Mouse (Mus musculus) CD4-positive, CD25-positive, alpha-beta regulatory T cell, adult 4 months (primary cell): ENCODE measurements at regions not wholly inside any gene's neighbourhood (a gene's known extent, or its start where the extent isn't known, plus 50 kb on each side); places are given as distances from the start of the nearest gene placed in this dataset.
"Not testable (repeated sequence)": the region's sequence is repeated elsewhere in the genome, so short reads cannot be mapped to it uniquely, and the experiment has no call there.

ENCODE experiments used
- ATAC-seq: one replicate; pipeline ENCODE4 v1.8.0; 2017

DNA sequence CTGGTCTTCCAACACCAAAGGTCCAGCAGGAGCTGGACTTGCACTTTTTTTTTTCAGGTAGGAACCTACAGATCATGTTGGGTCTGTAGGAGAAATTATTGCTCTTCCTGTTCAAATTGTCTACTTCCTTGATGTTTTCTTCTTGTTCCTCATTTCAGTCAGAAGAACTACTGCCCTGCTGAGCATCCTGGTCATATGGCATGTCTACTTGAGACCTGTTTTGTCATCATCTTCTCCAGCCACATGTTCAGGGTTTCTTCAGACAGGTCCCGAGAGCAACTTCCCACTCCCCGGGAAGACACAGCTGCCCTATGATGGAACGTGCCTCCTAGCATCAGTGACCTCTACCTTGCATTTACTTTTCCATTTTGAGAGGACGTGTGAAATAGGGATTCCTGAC is 132.6 kb upstream of the Klf4 start:
- no peak for ATAC-seq

DNA sequence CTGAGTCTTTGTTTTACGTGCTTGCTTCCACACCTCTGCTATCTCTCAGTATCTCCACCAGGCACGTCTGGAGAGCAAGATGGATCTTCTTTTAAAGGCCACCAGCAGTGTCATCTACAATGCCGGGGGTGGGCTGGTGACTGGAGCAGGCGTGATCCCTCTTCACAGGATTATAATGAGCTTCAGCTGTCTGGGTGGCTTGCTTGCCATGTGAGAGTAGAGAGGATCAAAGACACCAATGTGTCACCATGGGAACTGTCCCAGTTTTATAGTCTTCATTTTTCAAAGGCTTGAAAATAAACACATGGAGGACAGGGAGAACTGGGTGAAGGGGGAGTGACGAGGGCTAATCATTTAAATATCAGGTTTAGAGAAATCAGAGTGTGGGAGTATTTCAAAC is 131.6 kb upstream of the Klf4 start:
- no peak for ATAC-seq

DNA sequence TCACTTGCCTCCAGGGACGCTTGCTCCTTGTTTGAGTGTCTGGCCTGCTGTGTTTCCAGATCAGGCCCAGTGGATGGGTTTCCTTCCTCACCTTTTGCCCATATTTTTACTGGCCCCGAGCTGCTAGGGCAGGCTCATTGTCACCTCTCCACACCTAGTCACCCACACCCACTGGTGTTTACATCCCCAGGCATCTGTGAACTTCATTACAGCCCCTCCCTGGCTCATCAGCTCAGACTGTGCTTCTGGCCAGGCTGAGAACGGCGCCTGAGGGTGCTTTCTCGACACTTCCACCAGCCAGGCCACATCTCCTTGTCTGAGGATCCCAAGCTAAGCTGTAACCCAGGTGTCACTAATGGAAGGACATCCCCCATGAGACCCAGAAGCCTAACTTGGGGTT is 129.8 kb upstream of the Klf4 start:
- no peak for ATAC-seq

DNA sequence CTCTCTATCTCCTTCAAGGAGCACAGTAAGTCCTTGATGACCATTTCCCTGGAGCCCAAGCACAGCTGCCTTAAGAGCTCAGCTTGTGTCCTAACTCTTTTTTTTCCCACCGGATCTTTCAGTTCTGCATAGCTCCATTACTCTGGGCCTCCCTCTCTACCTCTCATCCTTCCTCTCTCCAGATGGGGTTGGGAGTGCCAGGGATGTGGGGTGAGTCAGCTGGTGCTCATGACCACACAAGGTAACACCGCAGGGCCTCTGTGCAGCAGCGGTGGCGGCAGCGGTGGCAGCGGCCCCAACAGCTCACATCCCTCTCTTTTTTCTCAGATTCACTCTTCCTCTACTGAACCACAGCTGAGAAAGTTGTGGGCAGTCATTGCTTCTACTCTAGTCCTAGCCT is 126.6 kb upstream of the Klf4 start:
- no peak for ATAC-seq

DNA sequence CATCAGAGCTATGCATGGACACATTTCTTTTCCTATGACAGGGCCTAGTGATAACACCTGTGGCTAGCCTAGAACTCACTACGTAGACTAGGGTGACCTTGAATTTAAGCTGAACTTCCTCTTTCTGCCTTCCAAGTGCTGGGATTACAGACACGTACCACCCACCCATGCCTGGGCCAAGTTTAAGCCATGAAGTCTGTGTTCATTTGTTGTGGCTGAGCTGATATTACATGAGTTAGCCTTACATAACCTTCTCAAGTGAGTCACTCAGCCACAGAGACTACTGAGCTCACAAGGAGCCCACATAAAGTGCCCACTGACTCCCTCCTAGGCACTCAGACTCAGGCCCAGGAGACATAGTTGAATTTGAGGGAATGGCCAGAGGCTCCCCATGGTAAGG is 123.1 kb upstream of the Klf4 start:
- ATAC-seq = no peak

DNA sequence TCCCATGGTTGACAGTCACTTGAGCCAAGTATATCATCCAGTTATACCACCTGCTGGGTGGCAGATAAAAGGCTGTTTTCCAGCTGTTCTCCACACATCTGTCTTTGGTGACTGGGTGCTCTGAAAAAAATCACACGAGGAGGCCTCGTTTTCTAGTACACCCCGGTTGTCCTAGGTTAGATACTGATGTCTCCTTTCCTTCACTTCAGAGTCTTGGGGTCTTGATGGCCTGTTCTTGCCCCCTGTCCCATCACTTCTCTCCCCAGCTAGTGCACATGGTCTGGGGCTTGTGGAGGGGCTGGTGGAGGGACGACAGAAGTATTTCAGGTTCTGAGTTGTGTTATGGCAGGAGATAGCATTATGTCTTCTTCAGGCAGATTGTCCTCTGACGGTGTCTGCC is 120.4 kb upstream of the Klf4 start:
- ATAC-seq = no peak

DNA sequence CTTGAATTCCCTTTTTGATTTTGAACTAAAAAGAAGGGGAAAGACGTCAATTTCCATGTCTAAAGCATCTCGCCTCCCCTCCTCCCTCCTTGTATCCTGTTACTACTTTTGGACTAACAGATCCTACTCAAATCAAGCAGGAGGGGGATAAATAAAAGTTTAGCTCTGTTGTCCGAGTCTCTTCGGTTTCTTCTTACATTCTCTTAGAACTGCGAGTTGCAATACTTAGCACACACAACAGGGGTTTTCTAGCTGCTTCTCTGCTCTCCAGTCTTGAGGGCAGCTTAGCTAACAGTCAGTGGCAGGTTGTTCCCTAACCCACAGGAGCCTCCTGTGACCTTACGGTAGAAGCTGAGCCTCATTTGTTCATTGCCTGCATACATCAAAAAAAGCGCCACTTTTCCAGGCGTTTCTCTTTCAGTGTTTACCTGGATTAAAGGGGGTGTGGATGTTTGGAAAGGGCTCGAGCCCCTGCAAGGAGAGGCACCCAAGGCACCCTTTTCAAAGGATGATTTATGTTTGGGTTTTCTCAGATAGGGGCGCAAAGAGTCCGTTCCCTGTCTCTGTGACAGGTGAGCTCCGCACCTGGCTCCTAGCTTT is 119.6 kb upstream of the Klf4 start:
- ATAC-seq = no peak

DNA sequence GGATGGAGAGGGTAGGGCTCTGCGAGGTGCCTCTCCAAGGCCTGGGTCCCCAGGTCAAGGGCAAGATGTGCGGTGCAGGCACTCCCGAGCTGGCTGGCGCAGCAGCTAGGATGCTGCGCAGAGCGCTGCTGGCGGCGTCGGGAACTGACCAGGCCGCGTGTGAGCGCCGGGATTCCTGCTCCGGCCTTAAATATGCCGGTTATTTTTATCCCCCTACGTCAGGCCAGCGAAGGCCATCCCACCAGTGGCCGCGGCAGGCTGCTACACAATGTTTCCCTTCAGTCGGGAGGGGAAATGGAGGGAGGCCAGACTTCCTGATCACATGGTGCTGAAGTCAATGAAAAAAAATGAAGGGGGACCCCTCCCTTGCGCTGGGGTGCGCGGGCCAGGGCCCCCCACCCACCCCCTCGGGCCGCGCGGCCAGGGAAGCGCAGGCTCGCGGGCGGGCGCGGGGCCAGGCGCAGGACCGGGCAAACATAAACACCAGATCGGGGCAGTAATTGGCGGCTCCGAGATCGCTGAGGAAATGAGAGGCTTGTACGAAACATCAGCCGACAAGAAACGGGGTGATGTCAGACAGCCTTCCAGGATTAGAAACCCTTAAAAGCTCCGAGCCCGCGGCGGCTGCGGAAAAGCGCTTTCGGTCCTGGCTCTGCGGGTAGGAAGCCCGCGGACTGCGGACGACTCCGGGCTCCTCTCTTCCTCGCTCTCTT is 118.9 kb upstream of the Klf4 start:
- ATAC-seq = no peak

DNA sequence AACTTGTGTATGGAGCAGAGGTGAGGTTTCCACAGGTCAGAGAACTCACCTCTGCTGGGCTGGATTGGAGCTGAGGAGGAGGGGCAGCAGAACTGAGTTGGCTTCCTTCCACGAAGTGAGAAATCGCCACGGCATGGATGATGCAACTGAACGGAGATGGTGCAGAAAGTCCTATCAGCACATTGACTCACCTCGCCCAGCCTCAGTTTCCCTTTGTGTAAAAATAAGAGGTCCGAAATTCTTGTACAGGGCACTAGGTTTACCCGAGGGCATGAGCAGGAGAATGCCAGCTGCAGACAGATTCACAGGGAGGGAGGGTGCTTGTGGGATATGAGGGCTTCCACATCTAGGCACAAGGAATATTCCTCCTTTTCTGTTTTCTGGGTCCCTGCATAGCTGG is 117.9 kb upstream of the Klf4 start:
- no peak for ATAC-seq

DNA sequence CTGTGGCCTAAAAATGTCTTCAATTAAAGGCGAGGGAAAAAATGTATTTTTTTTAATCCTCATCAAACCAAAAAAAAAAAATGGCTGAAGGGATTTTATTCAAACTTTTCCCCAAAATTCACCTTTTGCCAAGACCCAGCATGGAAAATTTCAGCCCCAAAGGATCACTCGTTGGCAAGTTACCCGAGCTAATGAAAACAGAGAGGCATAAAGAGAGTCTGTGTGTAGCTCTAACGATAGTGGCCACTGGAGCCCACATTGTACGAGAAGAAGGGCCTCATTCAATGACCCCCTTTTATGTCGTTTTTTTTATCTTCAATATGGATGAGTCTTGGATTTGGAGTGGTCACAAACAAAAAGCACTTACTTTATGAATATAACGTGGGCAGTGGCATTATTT is 116.1 kb upstream of the Klf4 start:
- no peak for ATAC-seq

DNA sequence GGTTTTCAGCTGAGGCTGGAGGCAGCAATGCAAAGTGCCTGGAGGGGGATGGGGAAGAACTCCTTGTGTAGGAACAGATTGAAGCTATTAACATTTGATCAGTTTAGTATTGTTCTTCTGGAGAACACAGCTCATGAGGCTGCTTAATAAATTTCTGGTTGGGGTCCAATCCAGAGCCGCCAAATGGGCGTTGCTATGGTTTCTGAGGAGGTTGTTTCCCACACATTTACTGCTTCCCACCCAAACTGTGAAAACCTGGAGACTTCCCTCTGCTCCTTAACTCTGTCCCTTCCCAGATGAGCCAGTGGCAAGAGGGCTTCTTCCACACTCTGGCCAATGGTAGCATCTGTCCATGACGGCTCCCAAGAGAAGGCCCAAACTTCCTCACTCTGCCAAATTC is 113.2 kb upstream of the Klf4 start:
- ATAC-seq = no peak

DNA sequence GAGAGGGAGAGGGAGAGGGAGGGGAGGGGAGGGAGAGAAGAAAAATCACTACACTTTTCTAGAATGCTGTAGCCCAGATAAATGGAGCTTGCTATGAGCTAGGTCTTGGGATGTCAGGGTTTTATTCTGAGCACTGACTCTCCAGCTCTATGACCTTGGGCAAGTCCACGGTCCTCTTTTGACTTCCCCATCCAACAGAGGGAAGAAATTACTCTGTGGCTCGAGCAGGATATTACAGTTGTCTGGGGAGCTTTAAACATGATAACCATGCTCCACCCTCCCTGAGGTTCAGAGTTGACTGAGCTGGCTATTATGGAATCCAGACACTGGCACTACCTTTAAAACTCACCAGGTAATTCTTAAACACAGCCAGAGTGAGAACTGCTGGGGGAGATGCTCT is 112.6 kb upstream of the Klf4 start:
- no peak for ATAC-seq

DNA sequence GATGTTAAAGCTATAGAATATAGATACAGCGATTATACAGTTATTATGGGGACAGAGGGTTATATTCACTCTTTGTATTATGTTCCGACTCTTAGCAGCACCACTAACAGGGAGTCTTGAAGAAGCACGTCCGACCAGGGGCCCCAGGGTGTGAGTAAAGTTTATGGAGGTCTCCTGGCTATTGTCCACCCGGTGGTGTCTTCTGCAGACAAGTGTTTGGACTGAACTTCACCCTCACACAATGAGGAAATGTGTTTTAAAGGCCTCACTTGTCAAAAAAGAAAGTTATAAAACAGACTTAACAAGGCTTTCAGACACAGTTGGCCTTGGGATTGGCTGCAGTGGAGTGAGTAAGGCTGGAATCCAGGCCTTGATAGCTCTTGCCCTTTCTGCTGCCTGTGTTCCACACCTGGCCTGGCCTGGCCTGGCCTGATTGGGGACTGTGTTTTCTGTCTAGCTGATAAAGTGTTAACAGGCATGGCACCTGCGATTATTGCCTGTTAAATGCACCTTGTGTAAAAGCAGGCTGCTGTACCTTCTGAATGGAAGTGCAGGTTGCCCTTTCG is 102.8 kb upstream of the Klf4 start:
- ATAC-seq = no peak

DNA sequence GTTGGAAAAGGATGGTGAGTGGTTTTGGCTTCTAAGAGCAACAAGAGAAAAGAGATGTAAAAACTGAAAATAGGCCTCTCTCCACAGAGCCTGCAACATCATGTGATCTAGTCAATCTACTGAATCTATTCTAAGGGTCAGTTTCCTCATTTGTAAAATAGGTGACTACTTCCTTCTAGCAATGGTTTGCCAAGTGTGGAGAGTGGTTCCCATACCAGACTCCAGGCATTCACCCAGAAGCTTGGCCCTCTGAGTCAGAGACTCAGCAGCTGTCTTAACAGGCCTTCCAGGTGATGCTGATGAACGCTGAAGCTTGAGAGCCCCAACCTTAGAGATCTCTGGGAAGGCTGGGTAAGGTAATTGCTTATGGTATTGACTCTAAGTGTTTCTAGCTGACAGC is 98.9 kb upstream of the Klf4 start:
- ATAC-seq = no peak

DNA sequence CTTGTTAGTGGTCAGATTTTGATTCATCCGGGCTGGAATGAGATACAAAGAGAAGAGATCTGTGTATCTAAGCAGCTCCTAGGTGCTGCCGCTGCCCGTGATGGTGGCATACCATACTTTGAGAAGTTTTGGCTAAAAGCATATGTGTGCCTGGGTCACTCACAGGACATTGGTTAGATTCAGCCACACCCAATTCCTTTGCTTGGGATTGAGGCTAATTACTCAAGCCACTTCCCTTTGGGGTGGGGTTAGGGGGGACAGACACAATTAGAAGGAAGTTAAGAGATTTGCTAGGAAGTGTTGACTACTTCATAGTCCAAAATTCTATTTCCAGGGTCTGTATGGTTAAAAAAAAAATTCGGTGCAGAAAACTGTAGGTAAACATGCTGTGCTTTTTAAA is 97.9 kb upstream of the Klf4 start:
- ATAC-seq = not testable (repeated sequence)

DNA sequence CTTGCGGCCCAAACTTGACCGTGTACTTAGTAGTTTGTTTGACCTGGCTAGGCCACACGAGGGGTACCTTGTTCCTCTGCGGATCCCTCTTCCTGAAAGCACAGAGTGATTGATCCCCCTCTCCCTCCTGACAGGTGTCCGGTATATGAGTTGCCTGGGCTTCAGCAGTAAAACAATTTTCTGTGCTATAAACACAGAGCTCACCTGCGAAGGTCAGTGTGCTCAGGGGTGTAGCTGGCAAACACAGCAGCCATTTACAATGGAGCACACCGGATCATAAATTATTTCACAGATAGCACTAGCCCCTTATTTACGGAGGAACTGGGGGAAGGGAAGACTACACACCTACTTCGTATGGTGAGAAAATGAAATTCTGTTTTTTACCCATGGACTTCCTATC is 92.5 kb upstream of the Klf4 start:
- no peak for ATAC-seq

DNA sequence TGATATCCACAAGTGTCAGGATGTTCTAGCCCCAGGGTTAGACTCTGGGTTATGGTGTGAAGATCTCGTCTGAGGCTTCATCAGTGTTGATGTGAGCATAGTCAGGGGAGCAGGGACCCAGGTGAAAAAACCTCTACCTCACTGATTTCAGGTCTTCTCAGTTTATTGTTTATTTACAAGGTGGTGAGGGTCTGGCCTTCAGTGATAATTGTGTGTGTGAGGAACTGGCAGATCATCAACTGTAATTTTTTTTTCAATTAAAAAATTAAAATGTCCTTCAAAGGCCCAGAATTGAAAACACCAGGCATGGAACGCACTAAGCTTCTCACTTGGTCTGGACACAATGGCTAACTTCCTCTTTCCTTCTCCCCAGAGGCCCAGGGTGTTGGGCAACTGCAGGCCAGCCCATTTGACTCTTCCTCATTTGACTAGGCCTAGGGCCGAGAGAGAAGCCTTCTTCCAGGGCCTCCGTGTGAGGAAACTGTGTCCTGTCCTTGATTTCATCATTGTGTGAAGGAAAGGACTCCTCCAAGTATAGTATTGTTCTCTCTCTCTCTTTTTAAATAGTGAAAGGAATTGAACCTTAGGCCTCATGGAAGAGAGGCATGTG is 91.0 kb upstream of the Klf4 start:
- ATAC-seq = no peak

DNA sequence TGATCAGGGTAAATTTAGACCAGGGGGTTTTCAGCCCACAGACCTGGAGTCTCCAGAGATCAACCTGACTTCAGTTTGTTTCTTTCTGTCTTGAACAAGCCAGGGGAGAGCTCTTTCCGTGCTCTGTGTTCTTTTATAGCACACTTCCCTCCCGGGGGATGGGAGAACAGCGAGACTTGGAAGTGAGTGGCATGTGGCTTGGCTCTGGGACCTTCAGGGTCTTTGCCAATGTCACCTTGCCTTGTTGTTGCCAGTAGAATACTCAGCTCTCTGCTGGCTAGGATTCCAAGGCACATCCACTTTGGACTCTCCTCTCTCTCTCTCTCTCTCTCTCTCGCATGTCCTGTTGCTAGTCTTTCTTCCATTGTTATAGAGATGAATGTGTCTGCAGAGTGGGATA is 90.4 kb upstream of the Klf4 start:
- ATAC-seq = no peak

DNA sequence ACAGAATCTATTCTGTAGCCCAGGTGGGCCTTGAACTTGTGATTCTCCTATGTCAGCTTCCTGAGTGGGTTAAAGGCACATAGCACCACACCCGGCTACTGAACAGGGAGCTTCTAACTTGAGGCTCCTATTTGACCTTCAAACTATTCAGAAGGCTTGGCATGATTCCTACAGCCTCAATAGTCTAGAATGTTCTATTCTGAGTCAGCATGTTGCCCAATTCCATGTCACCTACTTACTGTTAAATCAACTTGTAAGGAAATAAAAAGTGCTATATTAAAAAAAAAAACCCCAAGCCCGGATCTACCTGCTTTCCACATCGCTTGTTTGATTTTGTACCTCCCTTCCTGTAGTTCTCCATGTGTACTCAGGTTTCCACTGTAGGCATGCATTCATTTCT is 87.6 kb upstream of the Klf4 start:
- ATAC-seq = no peak

DNA sequence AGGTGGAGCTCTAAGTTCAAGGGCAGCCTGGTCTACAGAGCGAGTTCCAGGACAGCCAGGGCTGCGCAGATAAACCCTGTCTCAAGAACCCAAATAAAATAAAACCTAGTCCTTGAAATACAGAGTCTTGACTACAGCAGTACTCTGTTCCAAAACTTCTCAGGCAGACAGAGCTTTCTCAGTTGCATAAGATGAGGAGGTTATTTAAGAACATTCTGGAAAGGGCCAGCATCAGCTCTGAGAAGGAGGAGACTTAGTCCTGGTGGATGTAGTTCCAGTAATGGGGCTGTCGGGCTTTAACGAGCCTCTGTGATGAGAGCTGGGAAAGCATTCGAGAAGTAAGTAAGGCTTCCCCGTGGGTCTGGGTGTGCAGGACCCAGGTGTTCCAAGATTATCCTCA is 83.5 kb upstream of the Klf4 start:
- no peak for ATAC-seq

DNA sequence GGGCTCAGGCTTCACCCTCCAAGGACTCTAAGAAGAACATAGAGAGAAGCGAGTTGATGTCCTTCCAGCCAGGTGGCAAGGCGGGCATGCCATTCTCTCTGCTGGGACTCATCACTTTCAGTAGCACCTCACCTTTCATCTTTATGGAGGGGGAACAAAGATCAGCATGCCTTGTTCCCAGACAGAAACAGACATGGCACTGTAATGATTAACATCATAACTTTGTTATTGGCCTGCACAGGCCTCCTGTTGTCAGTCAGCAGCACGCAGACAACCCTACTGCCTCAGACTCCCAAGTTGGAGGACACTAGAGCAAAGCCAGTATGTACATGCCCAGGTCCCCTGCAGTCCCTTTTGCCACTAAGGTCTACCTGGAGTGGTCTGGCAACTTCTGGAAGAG is 81.3 kb upstream of the Klf4 start:
- no peak for ATAC-seq

DNA sequence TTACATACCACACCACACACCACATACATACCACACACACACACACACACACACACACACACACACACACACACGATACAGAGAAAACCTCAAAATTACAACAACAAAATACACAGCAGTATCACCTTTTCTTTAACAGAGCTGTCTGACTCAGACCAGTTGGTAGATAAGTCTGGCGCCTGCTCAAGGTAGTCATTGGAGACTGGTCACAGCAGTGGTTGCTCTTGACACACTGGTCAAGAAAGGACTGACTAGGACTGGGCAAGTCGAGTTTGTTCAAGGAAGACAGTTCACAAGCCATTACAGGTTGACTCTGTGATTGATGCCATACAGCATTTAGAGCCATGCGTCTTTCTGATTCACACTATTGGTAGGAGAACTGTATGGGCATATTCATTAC is 78.7 kb upstream of the Klf4 start:
- ATAC-seq = no peak

DNA sequence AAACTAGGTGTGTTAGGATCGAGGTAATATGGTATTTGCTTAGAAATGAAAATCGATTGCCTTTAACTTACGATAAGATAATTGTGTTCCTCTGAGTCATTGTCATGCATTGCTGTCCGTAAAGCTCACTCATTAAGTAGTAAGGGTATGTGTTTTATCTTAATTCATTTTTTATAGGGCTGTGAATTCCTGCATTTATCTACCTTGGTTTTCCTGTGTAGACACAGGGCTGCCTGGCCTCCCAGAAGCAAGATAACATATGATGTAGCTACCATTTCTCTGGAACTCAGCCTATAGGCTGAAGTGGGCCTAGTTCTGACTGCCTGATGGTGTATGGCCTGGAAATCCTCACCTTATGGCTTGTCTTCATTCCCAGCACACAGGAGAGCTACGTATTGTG is 76.9 kb upstream of the Klf4 start:
- no peak for ATAC-seq

DNA sequence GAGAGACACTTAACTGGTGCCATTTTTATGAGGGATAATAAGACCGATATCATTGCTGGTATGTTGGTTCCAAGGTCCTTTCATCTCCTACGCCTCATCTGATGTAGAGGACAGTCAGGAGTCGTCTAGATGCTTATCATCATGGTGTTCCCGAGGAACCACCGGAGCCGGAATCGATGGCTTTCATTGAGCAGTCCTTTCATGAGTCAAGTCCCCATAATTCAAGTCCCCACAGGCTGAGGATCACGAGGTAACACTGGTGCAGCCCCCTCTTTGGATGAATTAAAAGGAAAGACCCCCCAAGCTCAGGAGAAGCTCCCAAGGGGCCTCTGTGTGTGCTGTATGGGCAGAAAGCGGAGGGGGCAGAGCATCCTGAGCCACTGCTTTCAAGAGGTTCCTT is 73.3 kb upstream of the Klf4 start:
- no peak for ATAC-seq
